Mouse (Mus musculus) CH12.LX (cell line): ENCODE results near the gene Mink1. TPM values are rescaled to one million over a fixed set of nuclear protein-coding genes. Genes with fewer than 3 reads are reported as not detected.

ENCODE experiments used
- DNase-seq: peaks from one replicate; pipeline ENCODE4 v3.0.0-alpha.2; 2013; ENCODE audit errors: extremely low read depth
- H3K27ac ChIP-seq: 2 replicates; pipeline ENCODE4 v1.5.1; 2012; ENCODE audit warnings: low read depth, mild to moderate bottlenecking, control low read depth, moderate library complexity; ENCODE audit not compliant: insufficient read depth
- H3K27me3 ChIP-seq: replicated peaks from 2 replicates; pipeline ENCODE3; 2012; ENCODE audit warnings: inconsistent platforms
- H3K36me3 ChIP-seq, 2 experiments: replicated peaks in 1 of 2; 2 replicates each; pipeline versions ENCODE3 to v1.6.1; 2012; ENCODE audit warnings: inconsistent platforms in 1 of 2, low read length in 1 of 2, mild to moderate bottlenecking in 1 of 2, mixed read lengths in 1 of 2, moderate library complexity in 1 of 2; ENCODE audit not compliant: control insufficient read depth in 1 of 2, insufficient read depth in 1 of 2
- H3K4me1 ChIP-seq, 2 experiments: 2 replicates each; pipeline ENCODE4 v1.6.1; 2012; ENCODE audit warnings: inconsistent platforms in 1 of 2, moderate library complexity in 1 of 2; ENCODE audit not compliant: insufficient read depth in 2 of 2, control insufficient read depth in 1 of 2
- H3K4me2 ChIP-seq: 2 replicates; pipeline ENCODE4 v1.6.1; 2012; ENCODE audit warnings: low read depth, mild to moderate bottlenecking, control low read depth; ENCODE audit not compliant: poor library complexity, insufficient read depth, severe bottlenecking
- H3K4me3 ChIP-seq, 3 experiments: fragments of 150-350 bp in 1 of 3; sonication (generic) in 1 of 3; replicated peaks in 1 of 3; 2 replicates each; pipeline versions ENCODE3 to v1.5.1; 2011 to 2012; ENCODE audit warnings: low read depth in 2 of 3, low read length in 2 of 3, mild to moderate bottlenecking in 2 of 3, moderate library complexity in 2 of 3, control low read depth in 1 of 3, improper control_type of control experiment in 1 of 3, inconsistent platforms in 1 of 3, mixed read lengths in 1 of 3; ENCODE audit not compliant: poor library complexity in 1 of 3
- H3K79me2 ChIP-seq: replicated peaks from 2 replicates; pipeline ENCODE4 v1.6.1; 2012; ENCODE audit warnings: mild to moderate bottlenecking, moderate library complexity; ENCODE audit not compliant: control insufficient read depth, poor library complexity, insufficient read depth, severe bottlenecking; ENCODE audit errors: extremely low read depth
- H3K9ac ChIP-seq: 2 replicates; pipeline ENCODE4 v1.6.1; 2012; ENCODE audit warnings: low read depth, mild to moderate bottlenecking, control low read depth, moderate library complexity; ENCODE audit not compliant: insufficient read depth
- H3K9me3 ChIP-seq: replicated peaks from 2 replicates; pipeline ENCODE3; 2012; ENCODE audit warnings: low read length, inconsistent platforms, mixed read lengths
- BHLHE40 ChIP-seq: IDR thresholded peaks from 2 replicates; pipeline ENCODE4 v1.6.1; 2011; ENCODE audit warnings: mild to moderate bottlenecking, low read depth, low read length, improper control_type of control experiment
- CHD1 ChIP-seq: IDR thresholded peaks from 2 replicates; pipeline ENCODE4 v1.6.1; 2012; ENCODE audit warnings: low read depth, low read length, improper control_type of control experiment, inconsistent platforms
- CTCF ChIP-seq, 2 experiments: IDR thresholded peaks in 1 of 2; conservative IDR thresholded peaks in 1 of 2; 2 replicates each; pipeline ENCODE4 v1.5.1; 2011 to 2012; ENCODE audit warnings: low read depth in 2 of 2, low read length in 2 of 2, improper control_type of control experiment in 1 of 2, inconsistent platforms in 1 of 2, mild to moderate bottlenecking in 1 of 2, moderate library complexity in 1 of 2
- ELF1 ChIP-seq: IDR thresholded peaks from 2 replicates; pipeline ENCODE4 v1.6.1; 2014; ENCODE audit warnings: low read depth, mild to moderate bottlenecking, inconsistent platforms, low read length, improper control_type of control experiment
- EP300 ChIP-seq: IDR thresholded peaks from 2 replicates; pipeline ENCODE4 v1.6.1; 2011; ENCODE audit warnings: low read length, improper control_type of control experiment
- ETS1 ChIP-seq: conservative IDR thresholded peaks from 2 replicates; pipeline ENCODE4 v1.6.1; 2012; ENCODE audit warnings: low read depth, mild to moderate bottlenecking, inconsistent platforms, low read length, improper control_type of control experiment, moderate library complexity
- IRF4 ChIP-seq: IDR thresholded peaks from 2 replicates; pipeline ENCODE4 v1.6.1; 2014; ENCODE audit warnings: low read depth, mild to moderate bottlenecking, inconsistent platforms, low read length, improper control_type of control experiment
- JUN ChIP-seq: IDR thresholded peaks from 2 replicates; pipeline ENCODE4 v1.6.1; 2011; ENCODE audit warnings: low read depth, mild to moderate bottlenecking, low read length, improper control_type of control experiment, moderate library complexity; ENCODE audit not compliant: insufficient read depth
- JUND ChIP-seq: conservative IDR thresholded peaks from 2 replicates; pipeline ENCODE4 v1.6.1; 2011; ENCODE audit warnings: low read depth, low read length, improper control_type of control experiment
- MAFK ChIP-seq: IDR thresholded peaks from 2 replicates; pipeline ENCODE4 v1.6.1; 2011; ENCODE audit warnings: low read length, improper control_type of control experiment; ENCODE audit not compliant: insufficient replicate concordance
- MAX ChIP-seq: IDR thresholded peaks from 2 replicates; pipeline ENCODE4 v1.6.1; 2011; ENCODE audit warnings: low read length, improper control_type of control experiment
- MEF2A ChIP-seq: IDR thresholded peaks from 2 replicates; pipeline ENCODE4 v1.6.1; 2014; ENCODE audit warnings: low read depth, mild to moderate bottlenecking, inconsistent platforms, low read length, improper control_type of control experiment, borderline replicate concordance
- MXI1 ChIP-seq: IDR thresholded peaks from 2 replicates; pipeline ENCODE4 v1.6.1; 2011; ENCODE audit warnings: mild to moderate bottlenecking, low read depth, low read length, improper control_type of control experiment
- MYC ChIP-seq: IDR thresholded peaks from 2 replicates; pipeline ENCODE4 v1.6.1; 2011; ENCODE audit warnings: low read depth, mild to moderate bottlenecking, improper control_type of control experiment, low read length
- NRF1 ChIP-seq: IDR thresholded peaks from 2 replicates; pipeline ENCODE4 v1.6.1; 2014; ENCODE audit warnings: low read depth, mild to moderate bottlenecking, inconsistent platforms, low read length, improper control_type of control experiment, moderate library complexity
- PAX5 ChIP-seq: IDR thresholded peaks from 2 replicates; pipeline ENCODE4 v1.6.1; 2012; ENCODE audit warnings: low read length, inconsistent platforms, mixed read lengths
- POLR2A ChIP-seq: IDR thresholded peaks from 2 replicates; pipeline ENCODE4 v1.6.1; 2011; ENCODE audit warnings: low read depth, mild to moderate bottlenecking, improper control_type of control experiment, low read length
- POLR2AphosphoS2 ChIP-seq: IDR thresholded peaks from 2 replicates; pipeline ENCODE4 v1.6.1; 2011; ENCODE audit warnings: low read depth, low read length, improper control_type of control experiment
- RAD21 ChIP-seq: IDR thresholded peaks from 2 replicates; pipeline ENCODE4 v1.6.1; 2011; ENCODE audit warnings: low read depth, mild to moderate bottlenecking, low read length, improper control_type of control experiment, moderate library complexity
- RCOR1 ChIP-seq: conservative IDR thresholded peaks from 2 replicates; pipeline ENCODE4 v1.6.1; 2012; ENCODE audit warnings: low read depth, mild to moderate bottlenecking, inconsistent platforms, low read length, improper control_type of control experiment
- SIN3A ChIP-seq: IDR thresholded peaks from 2 replicates; pipeline ENCODE4 v1.6.1; 2012; ENCODE audit warnings: low read length, improper control_type of control experiment, inconsistent platforms
- SMC3 ChIP-seq: IDR thresholded peaks from 2 replicates; pipeline ENCODE4 v1.6.1; 2011; ENCODE audit warnings: low read depth, low read length, improper control_type of control experiment
- TBP ChIP-seq: conservative IDR thresholded peaks from 2 replicates; pipeline ENCODE4 v1.6.1; 2011; ENCODE audit warnings: low read depth, low read length, improper control_type of control experiment
- UBTF ChIP-seq: IDR thresholded peaks from 2 replicates; pipeline ENCODE4 v1.6.1; 2012; ENCODE audit warnings: low read depth, mild to moderate bottlenecking, inconsistent platforms, low read length, improper control_type of control experiment, moderate library complexity
- USF1 ChIP-seq: IDR thresholded peaks from 2 replicates; pipeline ENCODE4 v1.6.1; 2014; ENCODE audit warnings: low read depth, mild to moderate bottlenecking, inconsistent platforms, low read length, improper control_type of control experiment
- USF2 ChIP-seq: conservative IDR thresholded peaks from 2 replicates; pipeline ENCODE4 v1.6.1; 2011; ENCODE audit warnings: low read depth, low read length, improper control_type of control experiment
- ZMIZ1 ChIP-seq: IDR thresholded peaks from 2 replicates; pipeline ENCODE4 v1.6.1; 2012; ENCODE audit warnings: low read depth, mild to moderate bottlenecking, inconsistent platforms, low read length, improper control_type of control experiment
- ZNF384 ChIP-seq: IDR thresholded peaks from 2 replicates; pipeline ENCODE4 v1.6.1; 2012; ENCODE audit warnings: low read depth, low read length, improper control_type of control experiment, inconsistent platforms
- dilution Hi-C: fragments of 300-500 bp; cut with MboI; formaldehyde crosslinking; loops from 2 replicates; pipeline ENCODE4 v1.14.3; 2020; ENCODE audit warnings: low sequenced_read_pairs; ENCODE audit not compliant: extremely low pct_unique_long_range_greater_than_20kb, extremely low pct_ligation_motif_present
- in situ Hi-C: fragments of 300-500 bp; cut with MboI; formaldehyde crosslinking; loops from 3 replicates; pipeline ENCODE4 v1.14.3; 2019; ENCODE audit warnings: low sequenced_read_pairs, low pct_ligation_motif_present, low pct_unique_long_range_greater_than_20kb, mixed read lengths
- polyA plus RNA-seq: library from polyadenylated mRNA; unstranded; fragments of >175 nt; gene quantifications from 2 replicates; pipeline ENCODE4 v1.2.1, GENCODE M21; 2012; ENCODE audit warnings: low read depth; ENCODE audit not compliant: insufficient read length
- total RNA-seq, 2 experiments: library from RNA; depleted of rRNA; stranded (reverse); fragments of 300-350 nt in 1 of 2; fragments of >200 nt in 1 of 2; gene quantifications; 2 replicates each; pipeline ENCODE4 v1.2.3; 2012 to 2014

The Mink1 gene
- total and polyA plus RNA-seq, 3 experiments: 15.0 to 79.8 (median 31.2) TPM

DNA sequence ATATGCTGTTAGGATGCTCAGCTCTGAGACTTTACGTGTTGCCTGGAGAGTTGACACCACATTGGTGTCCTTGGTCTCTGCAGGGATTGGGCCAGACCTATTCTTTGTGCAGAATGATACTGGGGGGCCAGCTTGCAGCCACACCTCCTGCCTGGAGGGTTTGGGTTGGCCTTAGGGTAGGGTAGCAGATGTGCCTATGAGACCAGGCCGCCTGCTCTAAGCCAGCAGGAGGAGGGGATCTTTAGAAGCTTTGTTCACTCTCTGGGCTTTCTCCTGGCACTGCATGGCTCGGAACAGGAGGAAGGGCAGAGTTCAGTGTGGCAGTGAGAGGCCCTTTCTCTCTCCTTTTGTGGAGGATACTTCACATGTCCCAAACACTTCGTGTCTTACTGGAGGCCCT lies 33.4 kb downstream of the Mink1 start:
- Histone ChIP-seq H3K9me3 (no peaks in the 10 kb centered on the region), H3K4me2 (peak overlapping the region; percentile 53; the same call in 1 of the 2 replicates), H3K27me3 (no peaks in the 10 kb centered on the region), H3K27ac (peak overlapping the region; percentile 71), H3K4me1 (peaks cover 44 to 96% of the 10 kb centered on the region in 2 experiments), H3K4me3 (no peak overlapping the region), H3K36me3 (peaks cover 17 to 45% of the 10 kb centered on the region in 2 experiments), H3K79me2 (0 out of 2 replicates have a peak, but pooled peaks cover 3% of the 10 kb centered on the region), H3K9ac (peak overlapping the region; percentile 3)
- TF ChIP-seq UBTF (0 out of 2 replicates have a peak, but pooled peaks have one; percentile 3), SIN3A (no peak)
- dilution Hi-C loops (no loop called here), in situ Hi-C loops (no loop called here)
- no peak for DNase-seq

GRCm38 (mm10) chr11:70597301-70597700 lies 34.6 kb downstream of the Mink1 start:
- dilution Hi-C loops: no loop called here

DNA sequence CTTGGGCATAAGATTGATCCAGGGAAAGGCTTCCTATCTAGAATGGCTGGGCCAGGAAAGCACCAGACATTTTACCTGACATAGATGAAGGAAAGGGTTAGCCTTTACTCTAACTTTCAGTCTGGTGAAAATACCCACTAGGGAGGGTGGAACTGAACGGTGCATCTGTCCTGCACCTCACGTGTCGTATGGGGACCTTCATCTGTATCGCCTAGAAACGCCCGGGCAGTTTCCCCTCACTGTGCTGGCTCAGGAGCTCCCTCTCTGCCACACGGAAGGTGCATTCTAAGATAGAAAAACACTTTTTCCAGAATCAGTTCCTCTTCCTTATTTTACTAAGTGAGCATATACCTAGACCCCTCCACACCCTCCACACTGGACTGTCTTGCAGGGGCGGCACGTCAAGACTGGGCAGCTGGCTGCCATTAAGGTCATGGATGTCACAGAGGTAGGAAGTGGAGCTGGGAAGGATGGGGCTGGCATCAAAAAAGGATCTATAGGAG lies 35.8 kb downstream of the Mink1 start:
- H3K36me3 ChIP-seq: peaks cover 34 to 64% of the 10 kb centered on the region in 2 experiments
- dilution Hi-C loops: no loop called here
- in situ Hi-C loops: no loop called here
- TF ChIP-seq NRF1 (no peak), JUND (peak; percentile 53; the same call in 1 of the 2 replicates), PAX5 (no peak), ZMIZ1 (no peak), SMC3 (peak; percentile 21; the same call in 1 of the 2 replicates), MAFK (peak; percentile 33; the same call in 1 of the 2 replicates), RAD21 (peak; percentile 25), ELF1 (peak; percentile 65), CHD1 (no peak), USF1 (no peak), POLR2A (no peak), ETS1 (peak; percentile 69), IRF4 (peak; percentile 90), EP300 (peak; percentile 87), CTCF (conservative IDR thresholded peaks at IDR 0.05 in 1 of 2, IDR thresholded peaks at IDR 0.05 in 1 of 2; ENCODE audit: low read depth in 2 of 2, low read length in 2 of 2) (peak in 1 of 2 experiments; percentile 41; a peak in 2 of 4 replicates), RCOR1 (no peak), MEF2A (0 out of 2 replicates have a peak, but pooled peaks have one; percentile 20)

More at GRCm38 (mm10) chr11:70597301-70597700, 34.6 kb downstream of the Mink1 start:
- peaks cover 40 to 95% of the 10 kb centered on the region in 2 experiments for H3K4me1 ChIP-seq
- DNase-seq: no peak
- no peak overlapping the region for H3K4me2 ChIP-seq
- TF ChIP-seq BHLHE40 (peak; percentile 65), USF2 (no peak), EP300 (0 out of 2 replicates have a peak, but pooled peaks have one; percentile 14), UBTF (no peak), NRF1 (no peak), JUN (no peak), ZMIZ1 (no peak), CHD1 (no peak), MYC (no peak), USF1 (no peak), MAFK (no peak), POLR2AphosphoS2 (no peak), ZNF384 (no peak), TBP (no peak), CTCF (conservative IDR thresholded peaks at IDR 0.05 in 1 of 2, IDR thresholded peaks at IDR 0.05 in 1 of 2; ENCODE audit: low read depth in 2 of 2, low read length in 2 of 2) (no peak), MAX (peak; percentile 66; the same call in 1 of the 2 replicates), MXI1 (no peak)
- no peak overlapping the region for H3K9ac ChIP-seq
- 0 out of 2 replicates have a peak overlapping the region, but pooled peaks have one; percentile 1 for H3K27ac ChIP-seq
- in situ Hi-C loops: no loop called here
- H3K27me3 ChIP-seq: no peaks in the 10 kb centered on the region
- no peak overlapping the region for H3K4me3 ChIP-seq
- H3K79me2 ChIP-seq: 0 out of 2 replicates have a peak, but pooled peaks cover 3% of the 10 kb centered on the region
- H3K36me3 ChIP-seq: peaks cover 26 to 55% of the 10 kb centered on the region in 2 experiments
- no peaks in the 10 kb centered on the region for H3K9me3 ChIP-seq

More for the DNA sequence above, 35.8 kb downstream of the Mink1 start:
- DNase-seq: no peak
- no peak overlapping the region for H3K4me3 ChIP-seq
- H3K9ac ChIP-seq: no peak overlapping the region
- peak overlapping the region; percentile 33; the same call in 1 of the 2 replicates for H3K27ac ChIP-seq
- H3K4me2 ChIP-seq: no peak overlapping the region
- no peaks in the 10 kb centered on the region for H3K79me2 ChIP-seq
- H3K9me3 ChIP-seq: no peaks in the 10 kb centered on the region
- H3K4me1 ChIP-seq: peaks cover 38 to 84% of the 10 kb centered on the region in 2 experiments
- H3K27me3 ChIP-seq: no peaks in the 10 kb centered on the region
